Mouse (Mus musculus): ENCODE data around the gene Asf1b.
"Not testable (repeated sequence)": the region's sequence is repeated elsewhere in the genome, so short reads cannot be mapped to it uniquely, and the experiment has no call there.

GRCm38 (mm10) chr8:83983222-83983621, 27.9 kb downstream of the Asf1b start:
- peak; percentile 46 for TF ChIP-seq CTCF (IDR thresholded peaks at IDR 0.05; ENCODE audit: low read depth)
- not testable (repeated sequence) for TF ChIP-seq EP300 (optimal IDR thresholded peaks at IDR 0.05)

All from stomach, postnatal 0 days (tissue).